Mouse (Mus musculus) midbrain, embryonic 12.5 days (tissue): Measurements from ENCODE around the gene Tnni3k. TPM values are rescaled to one million over a fixed set of nuclear protein-coding genes. Genes with fewer than 3 reads are reported as not detected.

ENCODE experiments used
- ATAC-seq: fragments of 200-750 bp; cut with Nextera tagmentation; 2 replicates; pipeline ENCODE4 v1.8.0; 2017; ENCODE audit warnings: low read depth, moderate TSS enrichment, moderate library complexity; ENCODE audit not compliant: low FRiP score
- H3K27ac ChIP-seq: fragments of 300-500 bp; sonication (generic); replicated peaks from 2 replicates; pipeline ENCODE4 v1.5.1; 2016; ENCODE audit warnings: mild to moderate bottlenecking
- H3K27me3 ChIP-seq: fragments of 300-500 bp; sonication (generic); 2 replicates; pipeline ENCODE4 v1.6.1; 2016; ENCODE audit warnings: mild to moderate bottlenecking
- H3K36me3 ChIP-seq: fragments of 300-500 bp; sonication (generic); 2 replicates; pipeline ENCODE4 v1.6.1; 2016
- H3K4me1 ChIP-seq: fragments of 300-500 bp; sonication (generic); 2 replicates; pipeline ENCODE4 v1.6.1; 2016
- H3K4me2 ChIP-seq: fragments of 300-500 bp; sonication (generic); replicated peaks from 2 replicates; pipeline ENCODE4 v1.6.1; 2016; ENCODE audit warnings: mild to moderate bottlenecking, moderate library complexity
- H3K4me3 ChIP-seq: fragments of 300-500 bp; sonication (generic); 2 replicates; pipeline ENCODE4 v1.5.1; 2016; ENCODE audit warnings: mild to moderate bottlenecking
- H3K9ac ChIP-seq: fragments of 300-500 bp; sonication (generic); replicated peaks from 2 replicates; pipeline ENCODE4 v1.6.1; 2016; ENCODE audit warnings: mild to moderate bottlenecking, moderate library complexity
- H3K9me3 ChIP-seq: fragments of 300-500 bp; sonication (generic); 2 replicates; pipeline ENCODE4 v1.6.1; 2016; ENCODE audit warnings: mild to moderate bottlenecking
- WGBS: fragments of 180-500 bp; shearing (Covaris S2); methylation state at CpG from one replicate; pipeline ENCODE4 v1.1.7; 2016; 5-methylcytosine and 5-hydroxymethylcytosine counted together
- polyA plus RNA-seq: library from polyadenylated mRNA; unstranded; fragments of >200 nt; fragmentation: Nextera tagmentation; extraction: Ambion mirVana; gene quantifications from 2 replicates; pipeline ENCODE4 v1.2.1, GENCODE M21; 2016

Tnni3k gene
- polyA plus RNA-seq, 1 experiment from 2014 or later, result not detected

DNA sequence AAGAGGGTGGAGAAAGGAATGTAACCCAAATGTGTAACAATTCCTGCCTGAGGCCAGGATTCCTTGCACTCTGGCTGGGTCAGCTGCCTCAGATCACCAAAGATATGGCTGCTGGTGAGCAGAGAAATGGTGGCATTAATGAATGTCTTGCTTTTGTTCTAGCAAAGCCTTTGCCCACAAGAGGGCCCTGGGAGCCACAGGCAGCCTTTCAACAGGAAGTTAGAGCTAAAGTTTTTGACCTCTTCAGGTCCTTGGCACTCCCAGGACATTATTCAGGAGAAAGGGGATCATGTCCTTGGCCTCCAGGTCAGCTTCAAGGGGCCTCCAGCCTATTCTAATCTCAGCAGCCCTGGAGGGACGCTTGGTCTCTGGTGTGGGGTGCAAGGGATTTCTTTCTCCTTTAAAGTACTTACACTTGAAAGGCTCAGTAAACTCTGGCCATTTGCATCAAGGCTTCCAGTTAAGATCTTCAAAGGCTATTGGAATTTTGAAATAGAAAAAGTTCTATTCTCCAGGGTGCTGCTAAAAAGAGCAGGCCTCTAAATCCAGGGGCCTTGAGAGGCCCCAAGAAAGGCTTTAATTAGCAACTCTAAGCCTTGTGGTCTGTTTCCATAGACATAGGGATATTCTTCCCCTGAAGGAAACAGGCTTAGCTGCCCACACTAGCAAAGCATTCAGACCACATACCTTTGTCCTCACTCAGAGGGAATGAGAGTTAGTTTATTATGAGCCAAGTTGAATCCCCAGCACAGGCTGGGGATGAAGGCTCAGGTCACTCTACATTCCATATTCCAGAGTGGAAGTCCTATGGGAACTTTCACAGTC, 16.0 kb downstream of the Tnni3k start:
- Histone ChIP-seq H3K4me2 (no peak overlapping the region), H3K27ac (no peak overlapping the region), H3K9ac (no peak overlapping the region), H3K36me3 (no peaks in the 10 kb centered on the region), H3K4me3 (no peak overlapping the region), H3K9me3 (no peaks in the 10 kb centered on the region), H3K27me3 (no peaks in the 10 kb centered on the region), H3K4me1 (no peaks in the 10 kb centered on the region)
- peak; percentile 62; the same call in 1 of the 2 replicates for ATAC-seq
- WGBS, result 12% methylated on average over 1 of the region's 1 CpGs

DNA sequence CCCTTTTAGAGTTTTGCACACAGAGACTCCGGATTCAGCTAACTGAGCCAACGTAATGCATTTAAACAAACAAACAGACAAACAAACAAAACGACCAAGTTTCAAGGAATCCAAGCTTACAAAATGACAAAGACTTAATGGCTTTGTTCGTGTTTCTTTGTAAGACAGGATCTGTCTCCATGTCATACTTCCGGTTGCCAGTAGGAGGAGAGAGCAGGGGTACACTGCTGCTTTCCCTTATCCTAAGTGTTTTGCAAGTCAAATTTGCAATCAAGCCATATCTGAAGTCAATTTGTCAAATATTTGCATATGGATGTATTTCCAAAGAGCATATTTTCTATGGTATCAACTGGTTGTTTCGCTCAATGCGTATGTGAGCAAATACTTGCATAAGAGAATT, 20.9 kb downstream of the Tnni3k start:
- Histone ChIP-seq H3K9ac (no peak overlapping the region), H3K27me3 (no peaks in the 10 kb centered on the region), H3K9me3 (no peaks in the 10 kb centered on the region), H3K4me2 (no peak overlapping the region), H3K27ac (no peak overlapping the region), H3K4me1 (no peaks in the 10 kb centered on the region), H3K4me3 (no peak overlapping the region), H3K36me3 (no peaks in the 10 kb centered on the region)
- WGBS, result 77% methylated on average over 7 of the region's 7 CpGs
- ATAC-seq, result no peak

DNA sequence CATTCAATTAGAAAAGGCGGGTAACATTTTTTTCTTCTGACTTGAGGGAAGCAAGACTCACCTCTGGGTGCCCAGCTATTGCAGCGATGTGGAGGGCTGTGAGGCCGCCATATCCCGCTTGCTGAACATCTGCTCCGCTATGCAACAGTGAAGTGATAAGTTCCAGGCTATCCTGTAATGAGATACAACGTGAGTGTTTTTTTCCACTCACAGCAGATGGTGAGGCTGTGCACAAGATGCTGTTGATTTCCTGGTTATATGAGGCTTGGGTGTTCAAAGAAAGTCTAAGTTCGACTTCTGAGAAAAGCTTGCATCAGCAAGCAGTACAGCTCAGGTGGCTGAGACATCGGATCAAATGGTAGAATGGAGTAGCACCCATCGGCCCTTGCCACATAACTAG, 25.0 kb downstream of the Tnni3k start:
- H3K36me3 ChIP-seq, result no peaks in the 10 kb centered on the region
- no peak overlapping the region for H3K4me2 ChIP-seq
- ATAC-seq, result no peak
- H3K27me3 ChIP-seq, result no peaks in the 10 kb centered on the region
- no peak overlapping the region for H3K4me3 ChIP-seq
- H3K4me1 ChIP-seq, result no peaks in the 10 kb centered on the region
- H3K27ac ChIP-seq, result no peak overlapping the region
- H3K9ac ChIP-seq, result no peak overlapping the region
- H3K9me3 ChIP-seq, result no peaks in the 10 kb centered on the region
- 94% methylated on average over 9 of the region's 9 CpGs for WGBS

- no peak overlapping the region for H3K27ac ChIP-seq
Measured at GRCm38 (mm10) chr3:155002781-155003180, 52.4 kb downstream of the Tnni3k start.

DNA sequence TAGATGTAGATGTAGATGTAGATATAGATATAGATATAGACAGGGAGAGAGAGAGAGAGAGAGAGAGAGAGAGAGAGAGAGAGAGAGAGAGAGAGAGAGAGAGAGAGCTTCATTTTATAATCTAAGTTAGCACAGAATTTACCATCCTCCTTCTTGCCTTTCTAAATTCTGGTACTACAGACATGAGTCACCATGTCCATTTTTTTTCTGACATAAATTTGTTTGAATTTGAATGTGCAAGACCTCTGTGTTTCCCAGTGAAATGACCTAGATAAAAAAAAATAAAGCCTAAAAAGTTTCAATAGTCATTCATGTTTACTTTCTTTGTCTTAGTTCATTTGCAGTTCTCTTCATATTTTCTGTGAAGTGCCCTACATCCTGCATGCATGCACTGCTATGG, 54.2 kb downstream of the Tnni3k start:
- H3K9ac ChIP-seq, result no peak overlapping the region
- H3K27me3 ChIP-seq, result no peaks in the 10 kb centered on the region
- no peak overlapping the region for H3K4me2 ChIP-seq
- H3K4me3 ChIP-seq, result no peak overlapping the region
- H3K4me1 ChIP-seq, result no peaks in the 10 kb centered on the region
- H3K36me3 ChIP-seq, result no peaks in the 10 kb centered on the region
- no peak for ATAC-seq
- H3K9me3 ChIP-seq, result no peaks in the 10 kb centered on the region
- H3K27ac ChIP-seq, result no peak overlapping the region

More at GRCm38 (mm10) chr3:155002781-155003180, 52.4 kb downstream of the Tnni3k start:
- no peak for ATAC-seq
- no peak overlapping the region for H3K4me2 ChIP-seq
- 79% methylated on average over 4 of the region's 4 CpGs for WGBS
- no peak overlapping the region for H3K9ac ChIP-seq
- no peaks in the 10 kb centered on the region for H3K36me3 ChIP-seq
- no peaks in the 10 kb centered on the region for H3K9me3 ChIP-seq
- no peaks in the 10 kb centered on the region for H3K27me3 ChIP-seq
- H3K4me1 ChIP-seq, result no peaks in the 10 kb centered on the region
- no peak overlapping the region for H3K4me3 ChIP-seq

- no peak overlapping the region for H3K9ac ChIP-seq
- ATAC-seq, result no peak
- no peak overlapping the region for H3K27ac ChIP-seq
- H3K4me1 ChIP-seq, result no peaks in the 10 kb centered on the region
- H3K4me3 ChIP-seq, result no peak overlapping the region
- no peaks in the 10 kb centered on the region for H3K9me3 ChIP-seq
- no peaks in the 10 kb centered on the region for H3K36me3 ChIP-seq
- H3K27me3 ChIP-seq, result no peaks in the 10 kb centered on the region
- H3K4me2 ChIP-seq, result no peak overlapping the region
Measured at GRCm38 (mm10) chr3:154992678-154993077, 62.5 kb downstream of the Tnni3k start.

- WGBS, result 85% methylated on average over 7 of the region's 7 CpGs
- Histone ChIP-seq H3K9me3 (no peaks in the 10 kb centered on the region), H3K27ac (no peak overlapping the region), H3K4me3 (no peak overlapping the region), H3K4me2 (no peak overlapping the region), H3K4me1 (no peaks in the 10 kb centered on the region), H3K36me3 (no peaks in the 10 kb centered on the region), H3K27me3 (no peaks in the 10 kb centered on the region), H3K9ac (no peak overlapping the region)
- ATAC-seq, result no peak
Measured at GRCm38 (mm10) chr3:154979101-154979500, 76.1 kb downstream of the Tnni3k start.

- Histone ChIP-seq H3K4me3 (no peak overlapping the region), H3K27ac (no peak overlapping the region), H3K4me2 (no peak overlapping the region), H3K36me3 (no peaks in the 10 kb centered on the region), H3K9me3 (no peaks in the 10 kb centered on the region), H3K9ac (no peak overlapping the region), H3K4me1 (no peaks in the 10 kb centered on the region), H3K27me3 (no peaks in the 10 kb centered on the region)
- WGBS, result 71% methylated on average over 1 of the region's 1 CpGs
- no peak for ATAC-seq
Measured at GRCm38 (mm10) chr3:154971626-154972025, 83.6 kb downstream of the Tnni3k start.

GRCm38 (mm10) chr3:154970981-154971380, 84.2 kb downstream of the Tnni3k start:
- Histone ChIP-seq H3K4me2 (no peak overlapping the region), H3K27ac (no peak overlapping the region), H3K4me1 (no peaks in the 10 kb centered on the region), H3K4me3 (no peak overlapping the region), H3K9me3 (no peaks in the 10 kb centered on the region), H3K27me3 (no peaks in the 10 kb centered on the region), H3K9ac (no peak overlapping the region), H3K36me3 (no peaks in the 10 kb centered on the region)
- 85% methylated on average over 2 of the region's 2 CpGs for WGBS
- no peak for ATAC-seq

- no peak overlapping the region for H3K27ac ChIP-seq
- no peaks in the 10 kb centered on the region for H3K36me3 ChIP-seq
- no peak overlapping the region for H3K4me2 ChIP-seq
- ATAC-seq, result no peak
- H3K4me3 ChIP-seq, result no peak overlapping the region
- no peaks in the 10 kb centered on the region for H3K27me3 ChIP-seq
- 59% methylated on average over 3 of the region's 3 CpGs for WGBS
- no peaks in the 10 kb centered on the region for H3K4me1 ChIP-seq
- no peaks in the 10 kb centered on the region for H3K9me3 ChIP-seq
- no peak overlapping the region for H3K9ac ChIP-seq
Measured at GRCm38 (mm10) chr3:154961284-154961683, 93.9 kb downstream of the Tnni3k start.

DNA sequence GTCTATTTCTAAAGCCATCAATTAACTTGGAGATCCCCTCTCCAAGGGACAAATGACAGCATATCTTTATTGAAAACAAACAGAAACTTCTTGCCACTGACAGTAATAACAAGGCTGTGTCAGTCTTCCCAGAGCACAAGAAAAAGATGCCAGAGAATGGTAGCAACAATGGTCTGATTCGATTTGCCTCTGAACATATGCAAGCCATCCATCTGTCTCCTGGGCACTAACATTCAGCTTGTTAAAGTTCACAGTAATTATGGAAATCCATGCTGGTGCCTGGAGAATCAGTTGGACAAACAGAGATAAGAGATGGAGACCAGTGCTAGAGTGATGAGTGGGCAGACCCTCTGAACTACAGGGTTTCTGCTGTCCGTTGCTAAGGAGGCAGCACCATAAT, 102.1 kb downstream of the Tnni3k start:
- no peaks in the 10 kb centered on the region for H3K4me1 ChIP-seq
- no peaks in the 10 kb centered on the region for H3K27me3 ChIP-seq
- no peaks in the 10 kb centered on the region for H3K9me3 ChIP-seq
- H3K9ac ChIP-seq, result no peak overlapping the region
- no peak overlapping the region for H3K27ac ChIP-seq
- no peak overlapping the region for H3K4me2 ChIP-seq
- no peaks in the 10 kb centered on the region for H3K36me3 ChIP-seq
- no peak for ATAC-seq
- 61% methylated on average over 2 of the region's 2 CpGs for WGBS
- no peak overlapping the region for H3K4me3 ChIP-seq

DNA sequence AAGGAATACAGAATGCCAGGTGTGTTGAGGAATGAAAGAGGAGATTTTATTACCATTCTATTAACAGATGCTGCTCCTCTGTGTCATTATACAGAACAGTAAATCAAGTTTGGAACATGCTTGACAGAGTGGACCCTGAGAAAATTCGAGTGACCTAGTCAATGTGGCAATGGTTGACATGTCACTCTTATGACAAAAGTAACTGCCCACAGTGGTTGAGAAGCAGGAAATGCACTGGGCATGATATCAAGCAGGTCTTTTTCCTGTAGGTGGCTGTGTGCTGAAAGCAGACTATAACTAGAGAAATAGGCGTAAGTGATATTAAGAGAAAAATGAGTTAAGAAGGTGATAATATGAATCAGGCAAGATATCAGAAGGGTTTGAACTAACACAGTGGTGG, 105.7 kb downstream of the Tnni3k start:
- 83% methylated on average over 2 of the region's 2 CpGs for WGBS
- Histone ChIP-seq H3K9me3 (no peaks in the 10 kb centered on the region), H3K27me3 (no peaks in the 10 kb centered on the region), H3K27ac (no peak overlapping the region), H3K36me3 (no peaks in the 10 kb centered on the region), H3K4me2 (no peak overlapping the region), H3K4me3 (no peak overlapping the region), H3K4me1 (no peaks in the 10 kb centered on the region), H3K9ac (no peak overlapping the region)
- no peak for ATAC-seq

- Histone ChIP-seq H3K36me3 (no peaks in the 10 kb centered on the region), H3K9ac (no peak overlapping the region), H3K4me2 (no peak overlapping the region), H3K27me3 (no peaks in the 10 kb centered on the region), H3K27ac (no peak overlapping the region), H3K9me3 (no peaks in the 10 kb centered on the region), H3K4me1 (no peaks in the 10 kb centered on the region), H3K4me3 (no peak overlapping the region)
- 79% methylated on average over 6 of the region's 6 CpGs for WGBS
- ATAC-seq, result no peak
Measured at GRCm38 (mm10) chr3:154945688-154946161, 109.5 kb downstream of the Tnni3k start.
